14 mouse cellular contexts compared by ENCODE assay signal in genomic region chr15:4277011-4277410, GRCm38 (mm10).
"Had no signal": no experiment of that assay in that cellular context is flagged by ENCODE, and none has a peak within 500 bp of the region (broad histone marks: within the 10 kb centered on the region; RNA-seq: fewer than 3 reads in every experiment).

No protein-coding gene starts in this region.

- DNase-seq: kidney, adult 18-20 months; kidney, postnatal 14 days; lung, adult 18-20 months; lung, postnatal 10 days; right cerebral cortex, adult 18-20 months; right cerebral cortex, postnatal 25 days; thymus, postnatal 4 days had no signal

- H3K4me3 ChIP-seq: left cerebral cortex, adult 2 months; limb, embryonic 12.5 days; midbrain, embryonic 13.5 days; myocyte; neural tube, embryonic 15.5 days had no signal

- H3K27ac ChIP-seq: left cerebral cortex, adult 2 months; limb, embryonic 12.5 days; liver, embryonic 14.5 days; macrophage; midbrain, embryonic 13.5 days; neural tube, embryonic 15.5 days had no signal

- H3K27me3 ChIP-seq: limb, embryonic 12.5 days; midbrain, embryonic 13.5 days; neural tube, embryonic 15.5 days had no signal

- H3K4me1 ChIP-seq: limb, embryonic 12.5 days; midbrain, embryonic 13.5 days; neural tube, embryonic 15.5 days had no signal
